Mouse (Mus musculus) MEL (cell line): ENCODE data around the gene Tbck.

Experiments
- CTCF ChIP-seq, 3 experiments: IDR thresholded peaks in 2 of 3; conservative IDR thresholded peaks in 1 of 3; 2 replicates each; pipeline ENCODE4 v1.5.1; 2011 to 2012; ENCODE audit warnings: low read length in 3 of 3, low read depth in 2 of 3, mild to moderate bottlenecking in 2 of 3, improper control_type of control experiment in 1 of 3, inconsistent platforms in 1 of 3, mixed read lengths in 1 of 3, moderate library complexity in 1 of 3; ENCODE audit not compliant: control insufficient read depth in 1 of 3, insufficient read depth in 1 of 3, poor library complexity in 1 of 3, severe bottlenecking in 1 of 3
- EP300 ChIP-seq, 2 experiments: IDR thresholded peaks; 2 replicates each; pipeline ENCODE4 v1.6.1; 2011; ENCODE audit warnings: improper control_type of control experiment in 2 of 2, low read length in 2 of 2, low read depth in 1 of 2, mild to moderate bottlenecking in 1 of 2
- GATA1 ChIP-seq: IDR thresholded peaks from 2 replicates; pipeline ENCODE4 v1.6.1; 2011; ENCODE audit warnings: low read depth, low read length, improper control_type of control experiment
- MAZ ChIP-seq: IDR thresholded peaks from 2 replicates; pipeline ENCODE4 v1.6.1; 2012; ENCODE audit warnings: low read depth, mild to moderate bottlenecking, inconsistent platforms, low read length, improper control_type of control experiment
- POLR2A ChIP-seq, 2 experiments: IDR thresholded peaks; 2 replicates each; pipeline ENCODE4 v1.6.1; 2011 to 2012; ENCODE audit warnings: low read length in 2 of 2, mild to moderate bottlenecking in 2 of 2, control low read depth in 1 of 2, improper control_type of control experiment in 1 of 2, low read depth in 1 of 2, moderate library complexity in 1 of 2; ENCODE audit not compliant: control insufficient read depth in 1 of 2, insufficient read depth in 1 of 2, poor library complexity in 1 of 2
- TCF12 ChIP-seq: IDR thresholded peaks from 2 replicates; pipeline ENCODE4 v1.6.1; 2014; ENCODE audit warnings: low read depth, mild to moderate bottlenecking, inconsistent platforms, low read length, improper control_type of control experiment, moderate library complexity
- ZNF384 ChIP-seq: IDR thresholded peaks from 2 replicates; pipeline ENCODE4 v1.6.1; 2012; ENCODE audit warnings: low read depth, mild to moderate bottlenecking, inconsistent platforms, low read length, improper control_type of control experiment

DNA sequence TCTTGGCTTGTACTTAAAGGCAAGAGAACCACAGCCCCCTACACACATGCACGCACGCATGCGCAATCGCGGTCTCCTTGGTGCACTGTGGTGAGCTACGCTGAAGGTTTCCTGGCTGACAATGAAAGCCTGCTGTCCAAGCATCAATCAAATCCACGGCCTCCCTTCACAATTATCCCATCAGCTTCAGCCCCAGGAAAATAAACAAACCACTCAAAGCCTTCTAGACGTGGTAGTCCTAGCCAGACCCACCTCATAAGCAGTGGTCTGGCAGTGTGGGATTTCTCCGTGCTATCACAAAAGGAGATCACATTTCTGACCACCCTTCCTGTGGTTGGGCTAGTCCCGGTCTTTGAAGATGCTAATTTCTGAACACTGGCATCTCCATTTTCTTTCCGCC is 174.9 kb downstream of the Tbck start:
- TF ChIP-seq CTCF (IDR thresholded peaks at IDR 0.05 in 2 of 3, conservative IDR thresholded peaks at IDR 0.05 in 1 of 3; ENCODE audit: control insufficient read depth in 1 of 3, insufficient read depth in 1 of 3, low read depth in 2 of 3, low read length in 3 of 3, poor library complexity in 1 of 3, severe bottlenecking in 1 of 3) (no peak), GATA1 (no peak), EP300 (IDR thresholded peaks at IDR 0.05; ENCODE audit: low read depth in 1 of 2, low read length in 2 of 2) (no peak), MAZ (no peak), TCF12 (no peak), ZNF384 (no peak), POLR2A (IDR thresholded peaks at IDR 0.05; ENCODE audit: control insufficient read depth in 1 of 2, insufficient read depth in 1 of 2, low read depth in 1 of 2, low read length in 2 of 2, poor library complexity in 1 of 2) (no peak)
